Mouse (Mus musculus) kidney, embryonic 16.5 days (tissue): ENCODE data around the gene Rnaseh2b. TPM values are rescaled to one million over a fixed set of nuclear protein-coding genes. Genes with fewer than 3 reads are reported as not detected.

Experiments used
- ATAC-seq: fragments of 200-750 bp; cut with Nextera tagmentation; 2 replicates; pipeline ENCODE4 v1.8.0; 2017; ENCODE audit warnings: moderate TSS enrichment; ENCODE audit not compliant: low FRiP score, low TSS enrichment
- H3K27ac ChIP-seq: fragments of 300-500 bp; sonication (generic); 2 replicates; pipeline ENCODE4 v1.5.1; 2014; ENCODE audit warnings: low read length
- H3K27me3 ChIP-seq: fragments of 300-500 bp; sonication (generic); 2 replicates; pipeline ENCODE4 v1.6.1; 2014; ENCODE audit warnings: low read length, control low read depth, mixed read lengths; ENCODE audit not compliant: insufficient read depth
- H3K36me3 ChIP-seq: fragments of 300-500 bp; sonication (generic); 2 replicates; pipeline ENCODE4 v1.6.1; 2014; ENCODE audit warnings: low read length, control low read depth, mixed read lengths; ENCODE audit not compliant: insufficient read depth
- H3K4me1 ChIP-seq: fragments of 300-500 bp; sonication (generic); 2 replicates; pipeline ENCODE4 v1.6.1; 2014; ENCODE audit warnings: low read length, control low read depth, mixed read lengths; ENCODE audit not compliant: insufficient read depth
- H3K4me2 ChIP-seq: fragments of 300-500 bp; sonication (generic); replicated peaks from 2 replicates; pipeline ENCODE4 v1.6.1; 2014; ENCODE audit warnings: low read depth, low read length
- H3K4me3 ChIP-seq: fragments of 300-500 bp; sonication (generic); 2 replicates; pipeline ENCODE4 v1.5.1; 2014; ENCODE audit warnings: mild to moderate bottlenecking, low read length
- H3K9ac ChIP-seq: fragments of 300-500 bp; sonication (generic); replicated peaks from 2 replicates; pipeline ENCODE4 v1.6.1; 2014; ENCODE audit warnings: low read length
- H3K9me3 ChIP-seq: fragments of 300-500 bp; sonication (generic); 2 replicates; pipeline ENCODE4 v1.6.1; 2016; ENCODE audit warnings: low read length, control low read depth
- WGBS: fragments of 180-500 bp; shearing (Covaris S2); extraction: QIAGEN DNeasy Blood & Tissue Kit; methylation state at CpG from one replicate; pipeline ENCODE4 v1.1.7; 2014; 5-methylcytosine and 5-hydroxymethylcytosine counted together
- polyA plus RNA-seq: library from polyadenylated mRNA; unstranded; fragments of >200 nt; fragmentation: Nextera tagmentation; extraction: Ambion mirVana; gene quantifications from 2 replicates; pipeline ENCODE4 v1.2.1, GENCODE M21; 2015

Gene Rnaseh2b
- polyA plus RNA-seq, 1 experiment from 2014 or later: 52.5 TPM

- H3K4me2 ChIP-seq: no peak overlapping the region
- H3K36me3 ChIP-seq: no peaks in the 10 kb centered on the region
- H3K9ac ChIP-seq: no peak overlapping the region
- WGBS: 87% methylated on average over 1 of the region's 1 CpGs
- no peaks in the 10 kb centered on the region for H3K9me3 ChIP-seq
- no peak overlapping the region for H3K4me3 ChIP-seq
- no peak for ATAC-seq
- H3K27ac ChIP-seq: no peak overlapping the region
- H3K4me1 ChIP-seq: no peaks in the 10 kb centered on the region
- no peaks in the 10 kb centered on the region for H3K27me3 ChIP-seq
Measured at GRCm38 (mm10) chr14:62307555-62307954, 15.2 kb downstream of the Rnaseh2b start.

GRCm38 (mm10) chr14:62309026-62309425 is 16.6 kb downstream of the Rnaseh2b start:
- Histone ChIP-seq H3K27ac (no peak overlapping the region), H3K36me3 (no peaks in the 10 kb centered on the region), H3K9ac (no peak overlapping the region), H3K27me3 (no peaks in the 10 kb centered on the region), H3K4me3 (no peak overlapping the region), H3K9me3 (no peaks in the 10 kb centered on the region), H3K4me2 (no peak overlapping the region), H3K4me1 (no peaks in the 10 kb centered on the region)
- ATAC-seq: no peak
- WGBS: 47% methylated on average over 2 of the region's 2 CpGs

- no peaks in the 10 kb centered on the region for H3K36me3 ChIP-seq
- H3K27me3 ChIP-seq: no peaks in the 10 kb centered on the region
- no peak overlapping the region for H3K9ac ChIP-seq
- H3K27ac ChIP-seq: no peak overlapping the region
- 96% methylated on average over 1 of the region's 1 CpGs for WGBS
- H3K4me2 ChIP-seq: no peak overlapping the region
- no peak overlapping the region for H3K4me3 ChIP-seq
- no peak for ATAC-seq
- H3K9me3 ChIP-seq: no peaks in the 10 kb centered on the region
- H3K4me1 ChIP-seq: no peaks in the 10 kb centered on the region
Measured at GRCm38 (mm10) chr14:62311672-62312071, 19.3 kb downstream of the Rnaseh2b start.

DNA sequence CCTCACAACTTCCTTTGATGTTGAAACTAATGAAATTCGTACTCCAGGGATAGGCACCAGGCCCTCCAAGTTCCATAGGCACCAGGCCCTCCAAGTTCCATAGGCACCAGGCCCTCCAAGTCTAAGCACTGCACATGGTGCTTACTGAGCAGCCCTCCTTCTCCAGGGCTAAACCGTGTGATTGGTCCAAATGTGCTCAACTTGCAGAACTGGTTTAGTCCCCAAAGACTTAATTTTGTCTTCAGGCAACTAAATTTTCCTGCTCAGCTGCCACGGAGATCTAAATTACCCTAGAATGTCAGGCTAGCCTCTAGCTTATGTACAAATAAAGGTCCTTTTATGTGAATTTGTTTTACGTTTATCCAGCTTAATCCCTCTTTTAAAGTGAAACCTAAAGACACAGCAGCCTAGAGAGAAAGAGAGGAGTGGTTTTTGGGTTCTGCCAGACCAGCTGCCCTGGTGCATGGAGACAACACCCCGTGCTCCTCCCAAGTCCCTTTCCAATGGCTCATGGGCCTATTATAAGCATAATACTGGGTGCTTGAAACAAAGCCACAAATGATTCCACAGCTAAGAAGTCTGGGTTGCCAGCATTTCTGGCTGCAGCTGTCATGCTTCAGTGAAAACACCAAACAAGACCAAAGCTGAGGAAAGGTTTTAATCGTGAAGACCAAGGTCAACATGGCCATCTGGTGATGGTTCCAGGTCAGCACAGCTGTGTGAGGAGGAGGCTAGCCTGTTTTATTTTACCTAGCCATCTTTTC is 30.4 kb downstream of the Rnaseh2b start:
- Histone ChIP-seq H3K4me2 (no peak overlapping the region), H3K4me3 (no peak overlapping the region), H3K4me1 (0 out of 2 replicates have a peak, but pooled peaks cover 12% of the 10 kb centered on the region), H3K9me3 (no peaks in the 10 kb centered on the region), H3K36me3 (no peaks in the 10 kb centered on the region), H3K9ac (no peak overlapping the region), H3K27me3 (no peaks in the 10 kb centered on the region), H3K27ac (0 out of 2 replicates have a peak overlapping the region, but pooled peaks have one; percentile 7)
- no peak for ATAC-seq
- WGBS: 43% methylated on average over 6 of the region's 6 CpGs

GRCm38 (mm10) chr14:62323457-62323856 is 31.1 kb downstream of the Rnaseh2b start:
- ATAC-seq: no peak
- Histone ChIP-seq H3K27ac (no peak overlapping the region), H3K4me2 (no peak overlapping the region), H3K9me3 (no peaks in the 10 kb centered on the region), H3K9ac (no peak overlapping the region), H3K4me3 (no peak overlapping the region), H3K27me3 (no peaks in the 10 kb centered on the region), H3K4me1 (0 out of 2 replicates have a peak, but pooled peaks cover 12% of the 10 kb centered on the region), H3K36me3 (no peaks in the 10 kb centered on the region)
- WGBS: 67% methylated on average over 5 of the region's 5 CpGs

GRCm38 (mm10) chr14:62324943-62325342 is 32.6 kb downstream of the Rnaseh2b start:
- no peak overlapping the region for H3K27ac ChIP-seq
- ATAC-seq: no peak
- 80% methylated on average over 5 of the region's 5 CpGs for WGBS
- no peak overlapping the region for H3K9ac ChIP-seq
- no peak overlapping the region for H3K4me3 ChIP-seq
- no peak overlapping the region for H3K4me2 ChIP-seq
- no peaks in the 10 kb centered on the region for H3K36me3 ChIP-seq
- no peaks in the 10 kb centered on the region for H3K27me3 ChIP-seq
- H3K9me3 ChIP-seq: no peaks in the 10 kb centered on the region
- 0 out of 2 replicates have a peak, but pooled peaks cover 12% of the 10 kb centered on the region for H3K4me1 ChIP-seq

DNA sequence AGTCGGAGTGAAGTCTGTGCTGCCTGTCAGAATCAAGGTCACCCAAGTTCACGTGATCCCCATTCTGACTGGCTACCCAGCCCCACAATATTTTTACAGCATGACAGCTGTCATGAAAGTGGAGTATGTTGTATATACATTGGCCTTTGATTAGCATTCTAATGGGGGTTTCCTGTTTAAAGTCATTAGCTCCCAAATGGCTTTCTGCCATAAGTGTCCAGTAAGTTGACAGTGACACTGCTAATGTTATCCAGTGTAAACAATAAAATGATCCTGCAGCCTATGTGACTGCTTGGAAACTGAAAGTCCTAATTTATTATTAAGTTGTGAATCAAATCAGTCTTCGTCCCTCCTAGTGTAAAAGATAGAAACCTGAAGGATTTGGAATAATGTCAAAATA is 33.6 kb downstream of the Rnaseh2b start:
- 55% methylated on average over 3 of the region's 3 CpGs for WGBS
- no peak overlapping the region for H3K27ac ChIP-seq
- no peak for ATAC-seq
- H3K9me3 ChIP-seq: no peaks in the 10 kb centered on the region
- no peak overlapping the region for H3K4me3 ChIP-seq
- no peak overlapping the region for H3K9ac ChIP-seq
- 0 out of 2 replicates have a peak, but pooled peaks cover 12% of the 10 kb centered on the region for H3K4me1 ChIP-seq
- H3K36me3 ChIP-seq: no peaks in the 10 kb centered on the region
- H3K4me2 ChIP-seq: no peak overlapping the region
- H3K27me3 ChIP-seq: no peaks in the 10 kb centered on the region

GRCm38 (mm10) chr14:62327171-62327570 is 34.8 kb downstream of the Rnaseh2b start:
- WGBS: 39% methylated on average over 2 of the region's 2 CpGs

GRCm38 (mm10) chr14:62328606-62329005 is 36.2 kb downstream of the Rnaseh2b start:
- WGBS: 53% methylated on average over 6 of the region's 6 CpGs
- H3K36me3 ChIP-seq: no peaks in the 10 kb centered on the region
- H3K27me3 ChIP-seq: no peaks in the 10 kb centered on the region
- no peak overlapping the region for H3K27ac ChIP-seq
- H3K4me1 ChIP-seq: peaks cover 22% of the 10 kb centered on the region
- ATAC-seq: no peak
- H3K4me3 ChIP-seq: no peak overlapping the region
- H3K4me2 ChIP-seq: no peak overlapping the region
- H3K9me3 ChIP-seq: no peaks in the 10 kb centered on the region
- H3K9ac ChIP-seq: no peak overlapping the region

More at GRCm38 (mm10) chr14:62327171-62327570, 34.8 kb downstream of the Rnaseh2b start:
- Histone ChIP-seq H3K27me3 (no peaks in the 10 kb centered on the region), H3K4me2 (no peak overlapping the region), H3K4me3 (no peak overlapping the region), H3K9ac (no peak overlapping the region), H3K36me3 (no peaks in the 10 kb centered on the region), H3K27ac (no peak overlapping the region), H3K4me1 (peaks cover 18% of the 10 kb centered on the region; the same call in 1 of the 2 replicates), H3K9me3 (no peaks in the 10 kb centered on the region)
- ATAC-seq: no peak

DNA sequence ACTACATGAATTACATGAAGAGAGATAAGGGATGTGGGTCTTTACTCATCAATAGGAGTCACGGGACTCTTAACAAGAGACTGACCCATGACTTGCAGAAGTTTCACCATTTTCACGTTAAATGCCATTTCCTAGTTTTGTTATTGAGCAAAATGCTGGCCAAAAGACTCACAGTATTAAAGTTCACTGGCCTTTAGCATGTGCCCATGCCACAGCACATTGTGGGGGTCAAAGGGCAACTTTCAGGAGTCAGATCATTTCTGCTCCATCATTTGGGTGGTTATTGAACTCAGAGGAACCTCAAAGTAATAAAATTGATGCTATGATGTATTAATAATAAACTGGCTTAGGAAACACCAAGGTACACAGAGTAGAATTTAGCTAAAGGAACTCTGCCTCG is 37.2 kb downstream of the Rnaseh2b start:
- Histone ChIP-seq H3K27me3 (no peaks in the 10 kb centered on the region), H3K9me3 (no peaks in the 10 kb centered on the region), H3K36me3 (no peaks in the 10 kb centered on the region), H3K4me3 (no peak overlapping the region), H3K9ac (no peak overlapping the region), H3K4me2 (no peak overlapping the region), H3K4me1 (peaks cover 22% of the 10 kb centered on the region), H3K27ac (no peak overlapping the region)
- ATAC-seq: no peak
- WGBS: 90% methylated on average over 3 of the region's 3 CpGs
